Mouse (Mus musculus) ES-Bruce4 (cell line): ENCODE results near the gene Vim. TPM values are rescaled to one million over a fixed set of nuclear protein-coding genes. Genes with fewer than 3 reads are reported as not detected.

Source experiments
- H3K27ac ChIP-seq: 2 replicates; pipeline ENCODE4 v1.5.1; 2012; ENCODE audit warnings: low read length, inconsistent platforms; ENCODE audit not compliant: insufficient read depth
- H3K27me3 ChIP-seq: 2 replicates; pipeline ENCODE4 v1.6.1; 2012; ENCODE audit warnings: mild to moderate bottlenecking, low read length, inconsistent platforms; ENCODE audit not compliant: control insufficient read depth, poor library complexity, insufficient read depth, severe bottlenecking
- H3K36me3 ChIP-seq: 2 replicates; pipeline ENCODE4 v1.6.1; 2012; ENCODE audit warnings: inconsistent platforms, mild to moderate bottlenecking, low read length, moderate library complexity; ENCODE audit not compliant: control insufficient read depth, poor library complexity, insufficient read depth, severe bottlenecking
- H3K4me1 ChIP-seq: one replicate; pipeline ENCODE4 v1.8.1; 2011; ENCODE audit warnings: low read length; ENCODE audit not compliant: control insufficient read depth, insufficient read depth
- H3K4me3 ChIP-seq: 2 replicates; pipeline ENCODE4 v1.5.1; 2011; ENCODE audit warnings: low read depth, mild to moderate bottlenecking, low read length
- H3K9ac ChIP-seq: 2 replicates; pipeline ENCODE4 v1.6.1; 2012; ENCODE audit warnings: low read depth, mild to moderate bottlenecking, inconsistent platforms; ENCODE audit not compliant: poor library complexity, severe bottlenecking
- H3K9me3 ChIP-seq: replicated peaks from 2 replicates; pipeline ENCODE4 v1.6.1; 2012; ENCODE audit warnings: mild to moderate bottlenecking, low read length, inconsistent platforms; ENCODE audit not compliant: control insufficient read depth, poor library complexity, insufficient read depth, severe bottlenecking
- CTCF ChIP-seq: IDR thresholded peaks from one replicate; pipeline ENCODE4 v1.8.1; 2011; ENCODE audit warnings: low read depth, low read length
- EP300 ChIP-seq: IDR thresholded peaks from 2 replicates; pipeline ENCODE4 v1.6.1; 2011; ENCODE audit warnings: low read depth, low read length; ENCODE audit not compliant: insufficient read depth
- POLR2A ChIP-seq: IDR thresholded peaks from one replicate; pipeline ENCODE4 v1.8.1; 2011; ENCODE audit warnings: low read length; ENCODE audit not compliant: insufficient read depth
- polyA plus RNA-seq: library from polyadenylated mRNA; stranded (reverse); fragments of >200 nt; gene quantifications from 2 replicates; pipeline ENCODE4 v1.2.4, GENCODE M21; 2011; ENCODE audit warnings: low read depth; ENCODE audit not compliant: missing spikeins, insufficient read depth, insufficient read length

The Vim gene
- polyA plus RNA-seq, 1 experiment, result 91.9 TPM

GRCm38 (mm10) chr2:13544193-13544824, 29.4 kb upstream of the Vim start, which contains the start of gene Trdmt1:
Trdmt1 (minus strand) TSS chr2:13544668.
- TF ChIP-seq POLR2A, result peak; percentile 24
- no peak for TF ChIP-seq CTCF
- TF ChIP-seq EP300, result no peak
- Histone ChIP-seq H3K27ac (no peak within 1 kb of the TSS), H3K27me3 (no peaks in the 10 kb centered on the region)

GRCm38 (mm10) chr2:13548749-13549148, 25.0 kb upstream of the Vim start:
- TF ChIP-seq CTCF, result no peak
- TF ChIP-seq POLR2A, result no peak
- TF ChIP-seq EP300, result no peak
- Histone ChIP-seq H3K4me1 (no peaks in the 10 kb centered on the region), H3K36me3 (no peaks in the 10 kb centered on the region), H3K27ac (no peak overlapping the region), H3K27me3 (no peaks in the 10 kb centered on the region), H3K4me3 (no peak overlapping the region), H3K9me3 (no peaks in the 10 kb centered on the region), H3K9ac (no peak overlapping the region)

More at GRCm38 (mm10) chr2:13544193-13544824, 29.4 kb upstream of the Vim start, which contains the start of gene Trdmt1:
- H3K4me1 ChIP-seq, result no peaks in the 10 kb centered on the region
- peak within 1 kb of the TSS; percentile 54 for H3K9ac ChIP-seq
- H3K36me3 ChIP-seq, result no peaks in the 10 kb centered on the region
- H3K4me3 ChIP-seq, result peak within 1 kb of the TSS; percentile 87
- H3K9me3 ChIP-seq, result no peaks in the 10 kb centered on the region

- Histone ChIP-seq H3K9me3 (no peaks in the 10 kb centered on the region), H3K9ac (no peak overlapping the region), H3K4me1 (no peaks in the 10 kb centered on the region), H3K36me3 (no peaks in the 10 kb centered on the region), H3K27ac (no peak overlapping the region), H3K27me3 (no peaks in the 10 kb centered on the region), H3K4me3 (no peak overlapping the region)
- TF ChIP-seq CTCF, result no peak
- TF ChIP-seq POLR2A, result no peak
- TF ChIP-seq EP300, result no peak
Measured at GRCm38 (mm10) chr2:13553966-13554365, 19.8 kb upstream of the Vim start.

GRCm38 (mm10) chr2:13556239-13556638, 17.5 kb upstream of the Vim start:
- no peaks in the 10 kb centered on the region for H3K36me3 ChIP-seq
- no peaks in the 10 kb centered on the region for H3K27me3 ChIP-seq
- no peak overlapping the region for H3K4me3 ChIP-seq
- no peak overlapping the region for H3K27ac ChIP-seq
- H3K9ac ChIP-seq, result no peak overlapping the region
- TF ChIP-seq CTCF, result no peak
- TF ChIP-seq POLR2A, result no peak
- TF ChIP-seq EP300, result no peak
- no peaks in the 10 kb centered on the region for H3K4me1 ChIP-seq
- H3K9me3 ChIP-seq, result no peaks in the 10 kb centered on the region

- Histone ChIP-seq H3K4me3 (no peak overlapping the region), H3K9ac (no peak overlapping the region), H3K27ac (no peak overlapping the region), H3K9me3 (no peaks in the 10 kb centered on the region), H3K4me1 (no peaks in the 10 kb centered on the region), H3K27me3 (no peaks in the 10 kb centered on the region), H3K36me3 (no peaks in the 10 kb centered on the region)
- TF ChIP-seq CTCF (no peak), POLR2A (no peak), EP300 (no peak)
Measured at GRCm38 (mm10) chr2:13557145-13558030, 16.3 kb upstream of the Vim start.

- no peak overlapping the region for H3K27ac ChIP-seq
- H3K4me3 ChIP-seq, result no peak overlapping the region
- H3K36me3 ChIP-seq, result no peaks in the 10 kb centered on the region
- H3K9me3 ChIP-seq, result no peaks in the 10 kb centered on the region
- TF ChIP-seq EP300 (no peak), POLR2A (no peak), CTCF (no peak)
- H3K27me3 ChIP-seq, result no peaks in the 10 kb centered on the region
- H3K4me1 ChIP-seq, result no peaks in the 10 kb centered on the region
- H3K9ac ChIP-seq, result no peak overlapping the region
Measured at GRCm38 (mm10) chr2:13558607-13559262, 15.0 kb upstream of the Vim start.
